16 mouse cellular contexts compared by ENCODE assay signal in the genomic region with DNA sequence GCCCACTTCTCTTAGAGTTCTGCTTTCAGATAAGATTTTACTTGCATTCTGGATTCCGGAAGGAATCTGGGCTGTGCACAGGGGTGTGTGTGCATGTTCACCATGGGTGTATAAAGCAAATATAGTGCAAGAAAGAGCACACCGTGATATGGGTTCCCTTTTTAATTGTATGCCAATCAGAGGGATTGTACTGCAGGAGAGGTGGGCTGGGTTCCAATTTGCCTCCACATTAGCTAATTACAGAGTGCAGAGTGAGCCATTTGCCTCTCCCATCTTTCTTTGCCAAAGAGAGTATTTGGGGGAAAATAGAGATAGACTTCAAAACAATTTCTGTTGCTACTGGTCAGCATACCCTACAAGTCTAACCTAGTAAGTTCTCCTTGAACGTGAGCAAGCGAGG.
"Had no signal": no experiment of that assay in that cellular context is flagged by ENCODE, and none has a peak within 500 bp of the region (broad histone marks: within the 10 kb centered on the region; RNA-seq: fewer than 3 reads in every experiment).

No protein-coding gene starts in this region.

- H3K36me3 ChIP-seq: limb, embryonic 12.5 days; liver, embryonic 13.5 days; lung, embryonic 15.5 days; midbrain, embryonic 12.5 days; neural tube, embryonic 13.5 days had no signal

- H3K27ac ChIP-seq: layer of hippocampus, adult 2 months; left cerebral cortex, adult 2 months; limb, embryonic 12.5 days; liver, embryonic 13.5 days; lung, embryonic 15.5 days; midbrain, embryonic 12.5 days; neural tube, embryonic 13.5 days; stomach, postnatal 0 days had no signal

- H3K27me3 ChIP-seq: limb, embryonic 12.5 days; liver, embryonic 13.5 days; lung, embryonic 15.5 days; neural tube, embryonic 13.5 days had no signal

- DNase-seq: kidney, postnatal 10 days; kidney, postnatal 4 days; liver; liver, embryonic 13.5 days; liver, postnatal 0 days; lung, postnatal 14 days; right cerebral cortex, postnatal 25 days; thymus, postnatal 4 days had no signal

- H3K9ac ChIP-seq: limb, embryonic 12.5 days; liver, embryonic 13.5 days; liver, postnatal 0 days; lung, embryonic 15.5 days; midbrain, embryonic 12.5 days; neural tube, embryonic 13.5 days had no signal

- H3K4me2 ChIP-seq: limb, embryonic 12.5 days; liver, embryonic 13.5 days; lung, embryonic 15.5 days; midbrain, embryonic 12.5 days; neural tube, embryonic 13.5 days had no signal

- H3K4me3 ChIP-seq: layer of hippocampus, adult 2 months; left cerebral cortex, adult 2 months; limb, embryonic 12.5 days; liver, embryonic 13.5 days; lung, embryonic 15.5 days; midbrain, embryonic 12.5 days; neural tube, embryonic 13.5 days had no signal

- H3K9me3 ChIP-seq: limb, embryonic 12.5 days; liver, embryonic 13.5 days; lung, embryonic 15.5 days; midbrain, embryonic 12.5 days; neural tube, embryonic 13.5 days had no signal

- H3K4me1 ChIP-seq: limb, embryonic 12.5 days; liver, embryonic 13.5 days; lung, embryonic 15.5 days; midbrain, embryonic 12.5 days had no signal

- ATAC-seq: liver, postnatal 0 days; midbrain, embryonic 16.5 days had no signal
